Mouse (Mus musculus) liver, postnatal 0 days (tissue): Measurements from ENCODE around the gene Rpl14.

Source experiments
- CTCF ChIP-seq: sonication (generic); IDR thresholded peaks from 2 replicates; pipeline ENCODE4 v1.5.1; 2016; ENCODE audit warnings: antibody characterized with exemption, low read depth
- EP300 ChIP-seq: IDR thresholded peaks from 2 replicates; pipeline ENCODE4 v1.6.1; 2016; ENCODE audit warnings: antibody characterized with exemption, low read depth, mild to moderate bottlenecking

DNA sequence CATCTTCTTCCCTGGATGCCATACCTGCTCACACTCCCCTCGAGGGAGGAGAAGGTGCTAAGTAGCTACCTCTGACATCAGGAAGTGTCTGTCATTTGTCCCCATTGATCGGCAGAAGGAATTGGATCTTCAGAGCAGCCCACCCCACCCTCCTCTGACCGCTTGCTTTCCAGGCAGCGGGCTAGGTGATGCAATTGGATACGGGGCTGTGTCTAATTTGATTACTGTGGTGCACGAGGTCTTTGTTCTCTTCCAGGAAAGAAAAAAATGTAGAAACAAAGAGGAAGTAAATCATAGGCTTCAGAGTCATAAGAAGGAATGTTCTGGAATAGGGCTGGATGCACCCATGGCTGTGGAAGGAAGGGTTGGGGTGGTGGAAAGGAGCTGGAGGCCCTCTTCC is 29.0 kb upstream of the Rpl14 start:
- no peak for TF ChIP-seq CTCF
- TF ChIP-seq EP300, result no peak
